Mouse (Mus musculus) CD4-positive helper T cell, adult 2 months (primary cell): ENCODE measurements around the gene Plod2.

ENCODE experiments used
- DNase-seq: peaks from one replicate; pipeline ENCODE4 v3.0.0-alpha.2; 2012; ENCODE audit warnings: low read depth, missing footprints, low spot score

The Plod2 gene

DNA sequence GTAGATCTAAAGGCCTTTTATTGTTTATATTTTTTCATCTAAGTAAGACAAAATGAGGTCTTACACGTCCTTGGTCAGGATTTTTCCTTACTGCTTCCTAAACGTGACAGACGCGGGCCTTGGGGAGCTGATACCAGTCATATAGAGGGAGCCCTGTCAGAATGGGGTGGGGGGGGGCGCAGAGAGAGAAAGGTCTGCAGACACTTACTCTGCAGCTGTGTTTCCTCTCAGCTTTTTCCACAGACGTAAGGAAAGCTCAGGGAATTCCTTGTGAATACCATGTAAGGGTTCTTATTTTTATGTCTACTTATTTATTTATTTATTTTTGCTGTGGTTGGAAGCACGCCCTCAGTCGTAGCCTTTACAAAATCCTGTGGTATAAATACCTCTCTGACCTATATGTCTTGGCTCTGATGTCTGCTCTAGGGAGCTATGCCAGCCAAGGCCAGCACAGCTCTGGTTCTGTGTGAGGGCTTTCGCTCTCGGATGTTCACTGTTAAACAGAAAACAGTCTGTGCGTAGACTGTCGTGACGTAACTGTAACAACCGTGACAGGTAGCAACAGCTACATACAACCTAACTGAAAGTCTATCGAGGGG is 58.0 kb downstream of the Plod2 start:
- no peak for DNase-seq

DNA sequence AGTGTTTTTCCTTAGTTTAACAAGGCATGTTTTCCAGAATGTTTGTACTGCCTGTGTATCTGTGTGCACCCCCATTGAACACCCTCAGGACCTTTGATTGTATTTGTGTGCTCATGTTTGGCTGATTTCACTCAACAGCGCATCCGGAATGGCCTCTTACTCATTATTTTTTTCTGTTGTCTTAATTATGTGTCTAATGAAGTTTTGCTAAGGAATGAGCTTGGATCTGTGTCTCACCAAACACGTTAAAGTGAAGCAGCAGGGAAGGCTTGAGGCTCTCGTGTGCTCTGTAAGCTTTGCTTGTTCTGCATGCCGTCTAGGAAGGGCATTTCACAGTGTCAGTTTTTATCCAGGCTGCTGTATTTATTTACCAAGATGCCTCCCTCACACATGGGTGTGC is 59.5 kb downstream of the Plod2 start:
- no peak for DNase-seq

DNA sequence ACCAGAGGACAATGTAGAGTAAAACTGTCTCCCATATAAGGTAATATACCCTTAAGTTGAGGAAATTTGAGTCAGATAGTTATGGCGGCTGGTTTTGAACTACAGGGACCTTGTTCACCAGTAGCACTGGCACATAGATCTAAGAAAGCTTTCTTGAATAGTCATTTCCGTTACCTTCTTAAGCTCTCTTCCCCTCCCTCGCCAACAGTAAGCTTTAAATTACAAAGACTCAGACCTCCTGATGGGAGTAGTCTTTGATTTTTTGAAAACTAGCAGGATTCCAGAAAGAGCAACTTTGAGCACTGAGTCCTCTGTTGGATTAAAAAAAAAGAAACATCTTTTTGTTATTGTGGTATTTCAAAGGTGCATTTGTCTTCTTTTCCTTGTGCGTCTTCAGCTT is 61.5 kb downstream of the Plod2 start:
- DNase-seq = no peak

DNA sequence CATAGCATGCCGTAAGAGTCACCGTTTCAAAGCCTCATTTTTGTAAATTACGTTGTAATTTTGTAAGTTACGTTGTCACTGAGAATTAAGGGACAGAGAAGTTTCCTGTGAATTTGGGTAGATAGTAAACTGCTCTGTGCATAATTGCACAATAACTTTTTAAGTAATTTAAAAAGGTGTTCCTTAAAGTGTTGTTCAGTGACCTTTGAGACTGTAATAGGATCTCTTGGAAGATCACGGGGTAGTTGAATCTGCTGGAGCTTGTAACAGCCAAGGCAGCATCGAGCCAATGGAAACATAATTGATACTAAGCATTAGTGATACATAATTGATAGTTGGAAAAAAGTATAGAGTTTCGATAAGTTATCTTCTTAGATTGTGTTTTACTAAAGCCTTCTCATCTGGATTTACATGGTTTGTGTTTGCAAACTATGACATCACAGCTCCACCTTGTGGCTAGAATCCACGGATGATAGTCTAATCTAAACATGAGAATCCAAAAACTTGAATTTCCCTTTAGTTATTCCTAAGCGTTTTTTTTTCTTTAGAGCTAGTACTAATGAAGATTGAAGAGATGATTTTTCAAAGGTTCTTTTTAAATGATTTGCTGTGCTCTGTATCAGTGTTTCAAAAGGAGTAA is 68.7 kb downstream of the Plod2 start:
- DNase-seq = peak; percentile 16

DNA sequence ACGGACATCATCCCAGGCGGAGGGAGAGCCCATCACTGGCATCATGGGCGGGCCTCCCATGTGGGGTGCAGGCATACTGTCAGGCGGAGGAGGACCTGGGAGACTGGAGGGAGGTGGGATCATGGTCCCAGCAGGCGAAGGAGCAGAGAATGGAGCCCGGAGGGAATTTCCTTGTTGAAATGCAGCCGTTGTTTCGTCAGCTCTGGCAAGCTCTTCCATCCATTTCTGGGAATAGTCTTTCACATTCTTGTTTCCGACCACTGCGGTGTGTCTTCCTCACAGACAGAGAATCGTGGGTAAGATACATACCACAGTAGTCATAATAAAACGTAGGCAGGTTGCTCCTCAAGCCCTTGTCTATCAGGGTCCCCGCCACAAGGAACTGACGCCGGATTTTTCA is 70.6 kb downstream of the Plod2 start:
- no peak for DNase-seq

DNA sequence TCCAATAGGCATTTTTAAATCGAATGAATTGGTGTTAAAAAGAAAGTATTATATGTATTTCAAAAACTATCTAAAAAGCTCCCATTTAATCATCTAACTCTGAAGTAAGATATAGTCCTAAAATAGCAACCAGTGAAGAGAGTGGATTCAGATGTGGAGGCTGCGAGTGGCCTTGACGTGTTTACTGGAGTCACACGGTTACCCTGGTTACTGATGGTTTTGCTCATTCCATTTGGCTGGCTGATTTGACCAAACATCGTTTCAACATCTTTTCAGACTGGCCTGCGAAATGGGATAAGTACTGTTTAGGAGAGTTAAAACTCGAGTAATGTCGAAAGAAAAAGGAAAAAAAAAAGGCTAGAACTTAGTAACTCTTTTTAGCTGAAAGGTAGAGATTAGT is 71.2 kb downstream of the Plod2 start:
- DNase-seq = no peak

DNA sequence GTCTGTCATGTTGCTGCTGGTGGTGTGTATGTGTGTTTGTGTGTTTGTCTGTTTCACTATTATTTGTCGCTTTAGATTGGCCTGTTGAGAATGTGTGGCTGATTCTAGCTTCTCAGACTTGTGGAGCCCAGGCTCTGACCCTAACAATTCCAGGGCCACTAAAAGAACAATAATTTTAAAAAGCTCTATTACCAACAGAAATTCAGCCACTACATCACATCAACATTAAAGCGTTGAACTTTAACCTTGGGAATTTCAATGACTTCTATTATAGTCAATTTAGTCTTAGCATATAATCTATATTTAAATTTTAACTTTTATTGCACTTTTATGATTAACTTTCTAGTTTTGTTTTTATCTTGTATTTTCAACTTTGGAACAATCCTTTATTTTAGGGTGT is 74.4 kb downstream of the Plod2 start:
- no peak for DNase-seq

DNA sequence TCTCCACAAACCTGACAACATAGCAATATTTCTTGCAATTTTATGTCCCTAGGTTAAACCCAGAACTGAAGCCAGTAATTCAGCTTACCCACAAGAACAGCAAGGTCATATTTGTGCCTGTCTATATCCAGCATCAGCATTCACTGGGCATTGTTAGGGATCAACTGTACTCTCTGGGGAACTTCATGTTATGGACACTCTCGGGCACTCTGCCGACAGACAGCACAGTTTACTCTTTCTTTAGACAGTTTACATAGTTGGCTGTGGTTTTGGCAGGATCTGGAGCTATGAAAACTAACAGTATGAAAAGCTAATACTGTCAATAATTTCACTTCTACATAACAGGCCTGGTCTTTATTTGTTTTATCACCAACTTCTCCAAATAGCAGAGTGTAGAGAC is 75.4 kb downstream of the Plod2 start:
- DNase-seq = no peak

DNA sequence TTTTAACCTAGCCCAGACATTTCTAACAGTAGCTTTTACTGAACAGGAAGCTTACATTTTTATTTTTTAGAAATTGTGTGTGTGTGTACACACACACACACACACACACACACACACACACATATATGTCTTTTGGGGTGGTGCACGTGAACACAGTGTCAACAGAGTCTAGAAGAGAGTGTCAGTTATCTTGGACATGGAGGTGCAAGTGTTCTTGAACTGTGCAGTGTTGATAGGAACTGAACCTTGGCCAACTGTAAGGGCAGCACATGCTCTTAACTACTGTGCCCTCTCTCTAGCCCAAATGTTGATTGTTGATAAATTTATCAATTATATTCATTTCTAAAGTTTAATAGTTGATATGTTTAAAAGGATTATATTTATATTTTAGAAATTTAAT is 78.1 kb downstream of the Plod2 start:
- no peak for DNase-seq

DNA sequence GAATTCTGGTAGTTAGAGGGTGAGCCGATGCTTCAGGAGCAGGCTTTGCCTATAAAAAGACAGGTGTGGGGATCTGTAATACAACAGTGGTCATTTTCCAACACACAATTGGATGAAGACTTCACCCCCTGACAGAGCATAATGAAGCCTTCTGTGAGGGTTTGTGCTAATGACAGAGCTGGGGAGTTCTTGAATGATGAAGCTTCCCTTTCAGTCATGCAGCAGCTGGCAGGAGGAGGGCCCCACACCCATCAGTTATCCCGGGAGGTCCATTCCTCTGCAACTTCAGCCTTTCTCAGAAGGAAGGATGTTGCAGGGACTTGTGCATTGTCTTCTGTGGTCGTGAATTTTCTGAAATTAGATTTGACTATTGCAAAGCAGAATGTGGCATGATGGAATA is 79.2 kb downstream of the Plod2 start:
- no peak for DNase-seq

DNA sequence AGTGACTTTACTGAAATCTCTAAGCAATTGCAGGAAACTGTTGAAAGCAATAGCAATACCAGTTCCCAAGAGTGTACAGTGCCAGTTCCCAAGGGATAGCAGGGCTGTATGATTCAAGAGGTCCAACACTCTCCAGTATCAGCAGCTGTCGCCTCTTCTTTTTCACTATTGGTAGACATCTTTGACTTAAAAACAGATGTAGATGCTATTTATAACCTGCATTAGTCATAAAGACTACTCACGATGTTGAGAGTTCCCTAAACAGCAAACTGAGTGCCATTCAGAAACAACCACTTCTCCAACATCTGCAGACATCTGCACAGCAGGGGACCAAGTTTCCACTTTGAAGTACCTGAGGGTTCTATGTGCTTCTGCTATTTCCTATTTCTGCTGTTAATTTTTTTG is 79.9 kb downstream of the Plod2 start:
- DNase-seq = no peak

DNA sequence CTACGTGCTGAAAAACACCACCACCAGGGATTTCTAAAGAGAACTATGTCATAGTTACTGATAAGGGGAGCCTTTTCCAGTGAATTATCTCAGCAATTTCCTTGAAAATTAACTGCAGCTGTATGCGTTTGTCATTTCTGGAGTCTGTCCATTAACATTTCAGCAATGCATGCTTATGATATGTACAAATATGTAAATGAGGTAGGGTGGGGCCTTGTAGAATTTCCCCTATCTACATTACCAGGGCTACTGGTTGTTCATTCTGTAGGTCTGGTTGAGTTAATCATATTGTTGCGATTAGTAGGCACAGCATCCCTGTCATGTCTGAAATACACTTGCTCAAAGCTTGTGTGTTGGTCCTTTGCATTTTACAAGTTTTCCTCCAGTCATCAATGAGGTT is 92.8 kb downstream of the Plod2 start:
- DNase-seq = no peak

DNA sequence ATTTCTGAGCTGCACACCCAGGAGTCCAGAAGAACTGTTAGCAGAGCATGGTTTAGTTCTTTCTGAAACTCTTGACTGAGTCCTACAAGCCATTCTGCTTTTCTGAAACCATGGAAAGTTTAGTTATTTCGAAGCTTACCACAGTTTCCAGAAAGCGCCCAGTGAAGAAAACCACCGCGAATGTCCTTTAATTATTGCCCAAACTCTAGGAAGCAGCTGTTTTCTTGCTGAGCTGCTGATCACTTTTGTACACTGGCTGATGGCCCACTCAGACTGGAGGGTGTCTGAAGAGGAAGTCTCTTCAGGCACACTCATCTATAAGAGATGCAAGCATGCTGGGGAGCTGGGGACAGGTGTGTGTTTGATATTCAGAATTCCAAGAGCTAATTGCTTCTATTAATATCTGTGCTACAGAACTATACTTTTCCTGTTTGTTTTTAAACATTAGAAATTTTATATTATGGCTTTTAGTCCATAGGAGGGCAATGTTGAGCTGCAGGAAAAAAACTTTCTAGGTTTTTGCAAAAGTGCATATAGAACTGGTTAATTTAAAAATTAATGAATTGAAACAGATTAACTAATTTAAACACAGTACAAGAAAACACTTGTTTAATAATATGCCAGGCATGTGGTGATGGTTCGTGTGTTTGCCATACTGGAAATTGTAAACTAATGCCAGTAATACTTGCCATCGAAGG is 97.3 kb downstream of the Plod2 start:
- no peak for DNase-seq

DNA sequence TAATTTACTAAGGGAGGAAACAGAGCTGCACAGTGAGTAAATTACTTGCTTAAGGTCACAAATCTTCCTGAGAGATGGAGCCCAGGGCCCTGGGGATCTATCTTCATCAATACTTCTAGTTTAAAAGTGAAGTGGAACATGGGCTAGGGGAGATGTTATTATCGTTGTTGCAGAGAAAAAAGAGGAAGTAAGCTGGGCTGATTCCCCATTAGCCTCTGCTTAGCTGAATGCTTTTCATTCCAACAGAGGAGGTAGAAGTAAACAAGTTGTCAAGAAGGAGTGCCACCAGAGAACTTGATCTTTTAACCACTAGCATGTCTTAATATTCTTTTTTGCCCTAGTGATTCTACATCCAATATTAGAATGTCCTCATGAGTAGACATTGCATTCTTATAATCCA is 99.7 kb downstream of the Plod2 start:
- no peak for DNase-seq
